Mouse (Mus musculus): ENCODE measurements at regions not wholly inside any gene's neighbourhood (a gene's known extent, or its start where the extent isn't known, plus 50 kb on each side); places are given as distances from the start of the nearest gene placed in this dataset.

DNA sequence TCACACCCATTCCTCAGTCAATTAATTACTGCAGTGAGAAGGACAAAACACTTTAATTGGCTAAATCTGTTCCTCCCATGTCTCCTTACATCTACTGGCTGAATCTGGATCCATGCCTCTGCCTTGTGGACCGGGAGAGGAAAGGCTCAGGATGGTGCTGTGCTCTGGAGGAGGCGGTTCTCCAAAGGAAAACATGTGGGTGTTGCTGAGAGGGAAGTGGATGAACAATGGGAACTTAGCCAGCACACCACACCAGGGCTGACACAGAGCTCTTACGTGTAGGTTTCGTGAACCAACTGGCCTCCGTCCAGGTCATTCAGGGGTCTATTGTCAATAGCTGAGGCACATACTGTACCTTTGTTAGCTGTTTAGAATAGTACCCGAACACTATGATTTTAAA is 69.3 kb upstream of the Tcf12 start:
- ATAC-seq (ENCODE audit: low FRiP score, low TSS enrichment) = no peak

DNA sequence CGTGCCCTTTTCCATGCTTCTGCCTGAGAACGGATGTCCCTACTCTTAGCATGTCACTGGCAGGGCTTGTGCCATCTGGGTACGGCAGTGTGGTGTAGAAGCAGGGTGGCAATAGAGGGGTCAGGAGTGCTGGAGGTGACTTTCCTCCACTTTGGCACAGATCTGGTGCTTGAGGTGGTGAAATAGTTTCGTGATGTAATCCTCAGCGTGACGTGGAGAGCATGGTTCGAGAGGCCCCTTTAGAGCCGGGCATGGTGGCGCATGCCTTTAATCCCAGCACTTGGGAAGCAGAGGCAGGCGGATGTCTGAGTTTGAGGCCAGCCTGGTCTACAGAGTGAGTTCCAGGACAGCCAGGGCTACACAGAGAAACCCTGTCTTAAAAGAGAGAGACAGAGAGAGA is 71.7 kb upstream of the Tcf12 start:
- no peak for DNase-seq (ENCODE audit: low spot score)
- no peak overlapping the region for H3K4me2 ChIP-seq (replicated peaks; ENCODE audit: low read depth)
- no peak for ATAC-seq (ENCODE audit: low FRiP score, low TSS enrichment)
- no peaks in the 10 kb centered on the region for H3K36me3 ChIP-seq (ENCODE audit: control insufficient read depth, insufficient read depth, low read length)
- no peaks in the 10 kb centered on the region for H3K27me3 ChIP-seq (ENCODE audit: control insufficient read depth, insufficient read depth, low read length)
- no peak overlapping the region for H3K27ac ChIP-seq (replicated peaks)
- no peaks in the 10 kb centered on the region for H3K4me1 ChIP-seq (replicated peaks; ENCODE audit: control insufficient read depth, insufficient read depth)
- no peaks in the 10 kb centered on the region for H3K9me3 ChIP-seq (ENCODE audit: control insufficient read depth, low read length)
- no peak overlapping the region for H3K9ac ChIP-seq (ENCODE audit: low read length)
- 94% methylated on average over 10 of the region's 10 CpGs for WGBS
- H3K4me3 ChIP-seq (ENCODE audit: low read depth, low read length) = no peak overlapping the region
- TF ChIP-seq EP300 (optimal IDR thresholded peaks at IDR 0.05) (no peak), CTCF (IDR thresholded peaks at IDR 0.05; ENCODE audit: low read depth) (no peak)

More for the DNA sequence above, 69.3 kb upstream of the Tcf12 start:
- TF ChIP-seq CTCF (IDR thresholded peaks at IDR 0.05; ENCODE audit: low read depth) = no peak
- TF ChIP-seq EP300 (optimal IDR thresholded peaks at IDR 0.05) = no peak
- DNase-seq (ENCODE audit: low spot score) = no peak
- Histone ChIP-seq H3K9ac (ENCODE audit: low read length) (no peak overlapping the region), H3K9me3 (ENCODE audit: control insufficient read depth, low read length) (no peaks in the 10 kb centered on the region), H3K4me1 (replicated peaks; ENCODE audit: control insufficient read depth, insufficient read depth) (no peaks in the 10 kb centered on the region), H3K36me3 (ENCODE audit: control insufficient read depth, insufficient read depth, low read length) (no peaks in the 10 kb centered on the region), H3K27ac (replicated peaks) (no peak overlapping the region), H3K27me3 (ENCODE audit: control insufficient read depth, insufficient read depth, low read length) (no peaks in the 10 kb centered on the region), H3K4me3 (ENCODE audit: low read depth, low read length) (no peak overlapping the region), H3K4me2 (replicated peaks; ENCODE audit: low read depth) (no peak overlapping the region)
- 57% methylated on average over 6 of the region's 6 CpGs for WGBS

DNA sequence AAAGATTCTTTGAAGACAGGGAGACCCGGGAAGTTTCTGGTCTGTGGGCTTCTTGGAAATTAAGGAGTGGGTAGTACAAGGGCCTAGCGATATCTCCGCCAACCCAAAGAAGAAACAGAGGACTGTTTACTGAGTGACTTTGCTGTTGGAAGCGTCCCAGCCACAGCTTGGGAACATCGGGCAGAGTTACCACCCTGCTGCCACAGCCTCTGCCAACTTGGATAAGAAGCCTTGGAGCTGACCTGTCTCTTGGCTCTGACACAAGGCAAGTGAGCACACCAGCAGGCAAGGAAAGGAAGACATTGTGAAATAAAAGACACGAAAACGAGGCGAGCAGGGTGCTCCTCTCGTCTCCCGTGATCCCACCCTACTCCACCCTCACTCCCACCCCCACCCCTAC is 72.3 kb upstream of the Tcf12 start:
- Histone ChIP-seq H3K36me3 (ENCODE audit: control insufficient read depth, insufficient read depth, low read length) (no peaks in the 10 kb centered on the region), H3K9me3 (ENCODE audit: control insufficient read depth, low read length) (no peaks in the 10 kb centered on the region), H3K4me1 (replicated peaks; ENCODE audit: control insufficient read depth, insufficient read depth) (no peaks in the 10 kb centered on the region), H3K27me3 (ENCODE audit: control insufficient read depth, insufficient read depth, low read length) (no peaks in the 10 kb centered on the region), H3K4me2 (replicated peaks; ENCODE audit: low read depth) (no peak overlapping the region), H3K9ac (ENCODE audit: low read length) (no peak overlapping the region), H3K27ac (replicated peaks) (no peak overlapping the region), H3K4me3 (ENCODE audit: low read depth, low read length) (no peak overlapping the region)
- WGBS = 59% methylated on average over 10 of the region's 10 CpGs
- ATAC-seq (ENCODE audit: low FRiP score, low TSS enrichment) = no peak
- DNase-seq (ENCODE audit: low spot score) = no peak
- TF ChIP-seq CTCF (IDR thresholded peaks at IDR 0.05; ENCODE audit: low read depth) = no peak
- no peak for TF ChIP-seq EP300 (optimal IDR thresholded peaks at IDR 0.05)

DNA sequence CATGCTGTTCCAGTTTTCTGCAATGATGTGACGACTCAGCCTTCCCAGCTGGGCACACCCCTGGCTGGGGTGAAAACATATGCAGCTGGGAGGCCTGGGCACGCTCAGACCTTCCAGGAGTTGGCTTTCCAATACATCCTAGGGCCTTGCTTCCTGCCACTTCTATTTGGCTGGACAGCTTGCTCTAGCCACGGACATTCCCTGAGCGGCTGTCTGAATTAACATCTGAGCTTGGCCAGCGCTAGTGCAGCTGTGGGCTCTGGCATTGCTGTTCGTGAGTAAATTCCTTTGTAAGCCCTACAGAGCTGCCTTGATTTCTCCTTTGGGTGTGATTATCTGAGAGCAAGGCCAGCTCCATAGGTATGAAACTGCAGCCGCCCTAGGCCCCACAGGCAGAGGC is 78.2 kb upstream of the Tcf12 start:
- H3K4me1 ChIP-seq (replicated peaks; ENCODE audit: control insufficient read depth, insufficient read depth) = no peaks in the 10 kb centered on the region
- DNase-seq (ENCODE audit: low spot score) (no peak), ATAC-seq (ENCODE audit: low FRiP score, low TSS enrichment) (no peak)
- H3K4me3 ChIP-seq (ENCODE audit: low read depth, low read length) = no peak overlapping the region
- no peaks in the 10 kb centered on the region for H3K27me3 ChIP-seq (ENCODE audit: control insufficient read depth, insufficient read depth, low read length)
- H3K9me3 ChIP-seq (ENCODE audit: control insufficient read depth, low read length) = no peaks in the 10 kb centered on the region
- TF ChIP-seq CTCF (IDR thresholded peaks at IDR 0.05; ENCODE audit: low read depth) (no peak), EP300 (optimal IDR thresholded peaks at IDR 0.05) (no peak)
- no peak overlapping the region for H3K27ac ChIP-seq (replicated peaks)
- H3K9ac ChIP-seq (ENCODE audit: low read length) = no peak overlapping the region
- H3K4me2 ChIP-seq (replicated peaks; ENCODE audit: low read depth) = no peak overlapping the region
- no peaks in the 10 kb centered on the region for H3K36me3 ChIP-seq (ENCODE audit: control insufficient read depth, insufficient read depth, low read length)
- WGBS = 70% methylated on average over 7 of the region's 7 CpGs

DNA sequence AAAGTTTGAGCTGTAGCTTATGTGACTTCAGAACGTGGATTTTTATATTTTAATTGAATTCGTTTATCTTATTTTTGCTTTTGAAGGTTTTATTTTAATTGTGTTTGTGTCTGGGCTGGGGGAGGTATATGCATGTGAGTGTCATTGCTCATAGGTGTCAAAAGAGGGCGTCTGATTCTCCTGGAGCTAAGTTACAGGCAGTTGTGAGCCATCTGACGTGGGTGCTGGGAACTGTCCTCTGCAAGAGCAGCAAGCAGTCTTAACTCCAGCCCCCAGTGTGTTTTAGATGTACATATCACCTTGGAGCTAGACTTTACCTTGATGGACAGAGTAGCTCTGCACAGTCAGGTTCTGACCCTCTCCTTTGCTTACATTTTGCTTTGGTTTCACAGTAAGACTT is 79.0 kb upstream of the Tcf12 start:
- Histone ChIP-seq H3K27ac (replicated peaks) (no peak overlapping the region), H3K9ac (ENCODE audit: low read length) (no peak overlapping the region), H3K9me3 (ENCODE audit: control insufficient read depth, low read length) (no peaks in the 10 kb centered on the region), H3K27me3 (ENCODE audit: control insufficient read depth, insufficient read depth, low read length) (no peaks in the 10 kb centered on the region), H3K4me3 (ENCODE audit: low read depth, low read length) (no peak overlapping the region), H3K36me3 (ENCODE audit: control insufficient read depth, insufficient read depth, low read length) (no peaks in the 10 kb centered on the region), H3K4me2 (replicated peaks; ENCODE audit: low read depth) (no peak overlapping the region), H3K4me1 (replicated peaks; ENCODE audit: control insufficient read depth, insufficient read depth) (no peaks in the 10 kb centered on the region)
- ATAC-seq (ENCODE audit: low FRiP score, low TSS enrichment) (no peak), DNase-seq (ENCODE audit: low spot score) (no peak)
- no peak for TF ChIP-seq CTCF (IDR thresholded peaks at IDR 0.05; ENCODE audit: low read depth)
- no peak for TF ChIP-seq EP300 (optimal IDR thresholded peaks at IDR 0.05)
- WGBS = 83% methylated on average over 4 of the region's 4 CpGs

DNA sequence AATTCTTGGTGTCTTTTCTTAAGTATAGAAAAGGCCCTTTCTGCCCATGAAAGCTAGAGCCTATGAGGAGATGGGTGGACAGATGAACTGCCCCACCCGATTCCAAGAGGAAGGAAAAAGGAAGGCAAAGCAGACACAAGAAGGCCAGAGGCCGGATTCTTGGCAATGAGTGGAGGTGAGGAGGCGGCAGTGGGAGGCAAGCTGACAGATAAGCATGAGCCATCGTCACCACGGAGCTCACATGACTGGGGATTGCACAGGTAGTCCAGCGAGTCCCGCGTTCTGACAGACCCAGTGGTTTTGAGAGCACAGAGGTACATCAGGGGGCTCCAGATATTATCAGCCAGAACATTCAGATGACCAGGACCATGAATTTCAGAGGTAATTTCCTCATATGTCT is 79.4 kb upstream of the Tcf12 start:
- DNase-seq (ENCODE audit: low spot score) (no peak), ATAC-seq (ENCODE audit: low FRiP score, low TSS enrichment) (no peak)
- H3K27me3 ChIP-seq (ENCODE audit: control insufficient read depth, insufficient read depth, low read length) = no peaks in the 10 kb centered on the region
- no peaks in the 10 kb centered on the region for H3K4me1 ChIP-seq (replicated peaks; ENCODE audit: control insufficient read depth, insufficient read depth)
- no peak for TF ChIP-seq CTCF (IDR thresholded peaks at IDR 0.05; ENCODE audit: low read depth)
- no peak for TF ChIP-seq EP300 (optimal IDR thresholded peaks at IDR 0.05)
- no peaks in the 10 kb centered on the region for H3K9me3 ChIP-seq (ENCODE audit: control insufficient read depth, low read length)
- H3K9ac ChIP-seq (ENCODE audit: low read length) = no peak overlapping the region
- no peak overlapping the region for H3K27ac ChIP-seq (replicated peaks)
- no peak overlapping the region for H3K4me3 ChIP-seq (ENCODE audit: low read depth, low read length)
- no peaks in the 10 kb centered on the region for H3K36me3 ChIP-seq (ENCODE audit: control insufficient read depth, insufficient read depth, low read length)
- 92% methylated on average over 8 of the region's 8 CpGs for WGBS
- no peak overlapping the region for H3K4me2 ChIP-seq (replicated peaks; ENCODE audit: low read depth)
